Mouse (Mus musculus): ENCODE results near the gene Pef1. TPM values are rescaled to one million over a fixed set of nuclear protein-coding genes. Genes with fewer than 3 reads are reported as not detected.

Gene Pef1
- polyA plus RNA-seq, 1 experiment from 2014 or later, result 64.7 TPM

GRCm38 (mm10) chr4:130167814-130168213, 65.5 kb downstream of the Pef1 start:
- H3K36me3 ChIP-seq, result no peaks in the 10 kb centered on the region
- no peak overlapping the region for H3K9ac ChIP-seq (replicated peaks)
- H3K27me3 ChIP-seq, result peaks cover 17% of the 10 kb centered on the region
- no peaks in the 10 kb centered on the region for H3K9me3 ChIP-seq
- peak overlapping the region; percentile 12; the same call in 1 of the 2 replicates for H3K4me3 ChIP-seq (replicated peaks)
- ATAC-seq (ENCODE audit: insufficient number of reproducible peaks, insufficient read depth, low FRiP score, low TSS enrichment, low read depth), result no peak
- 43% methylated on average over 9 of the region's 9 CpGs for WGBS
- H3K27ac ChIP-seq, result no peak overlapping the region
- H3K4me2 ChIP-seq, result peak overlapping the region; percentile 28
- peaks cover 60% of the 10 kb centered on the region for H3K4me1 ChIP-seq (replicated peaks)

GRCm38 (mm10) chr4:130168280-130169183, 66.2 kb downstream of the Pef1 start:
- H3K36me3 ChIP-seq, result no peaks in the 10 kb centered on the region
- no peak overlapping the region for H3K27ac ChIP-seq
- ATAC-seq (ENCODE audit: insufficient number of reproducible peaks, insufficient read depth, low FRiP score, low TSS enrichment, low read depth), result no peak
- H3K4me2 ChIP-seq, result 0 out of 2 replicates have a peak overlapping the region, but pooled peaks have one; percentile 11
- peaks cover 53% of the 10 kb centered on the region for H3K4me1 ChIP-seq (replicated peaks)
- H3K9ac ChIP-seq (replicated peaks), result no peak overlapping the region
- peaks cover 17% of the 10 kb centered on the region for H3K27me3 ChIP-seq
- WGBS, result 46% methylated on average over 16 of the region's 16 CpGs
- H3K4me3 ChIP-seq (replicated peaks), result no peak overlapping the region
- H3K9me3 ChIP-seq, result no peaks in the 10 kb centered on the region

GRCm38 (mm10) chr4:130169411-130169971, 67.1 kb downstream of the Pef1 start:
- H3K4me3 ChIP-seq (replicated peaks), result no peak overlapping the region
- no peaks in the 10 kb centered on the region for H3K36me3 ChIP-seq
- H3K4me2 ChIP-seq, result no peak overlapping the region
- WGBS, result 80% methylated on average over 16 of the region's 16 CpGs
- H3K27ac ChIP-seq, result no peak overlapping the region
- no peaks in the 10 kb centered on the region for H3K9me3 ChIP-seq
- no peak overlapping the region for H3K9ac ChIP-seq (replicated peaks)
- ATAC-seq (ENCODE audit: insufficient number of reproducible peaks, insufficient read depth, low FRiP score, low TSS enrichment, low read depth), result no peak
- peaks cover 53% of the 10 kb centered on the region for H3K4me1 ChIP-seq (replicated peaks)
- peaks cover 21% of the 10 kb centered on the region for H3K27me3 ChIP-seq

GRCm38 (mm10) chr4:130170362-130170761, 68.0 kb downstream of the Pef1 start:
- no peak overlapping the region for H3K4me2 ChIP-seq
- no peak for ATAC-seq (ENCODE audit: insufficient number of reproducible peaks, insufficient read depth, low FRiP score, low TSS enrichment, low read depth)
- no peaks in the 10 kb centered on the region for H3K36me3 ChIP-seq
- no peak overlapping the region for H3K9ac ChIP-seq (replicated peaks)
- WGBS, result 91% methylated on average over 4 of the region's 4 CpGs
- H3K4me1 ChIP-seq (replicated peaks), result peaks cover 62% of the 10 kb centered on the region
- no peak overlapping the region for H3K27ac ChIP-seq
- H3K4me3 ChIP-seq (replicated peaks), result no peak overlapping the region
- H3K9me3 ChIP-seq, result no peaks in the 10 kb centered on the region
- peaks cover 29% of the 10 kb centered on the region for H3K27me3 ChIP-seq

GRCm38 (mm10) chr4:130171951-130172765, 69.8 kb downstream of the Pef1 start:
- peaks cover 64% of the 10 kb centered on the region for H3K4me1 ChIP-seq (replicated peaks)
- peak overlapping the region; percentile 28 for H3K4me2 ChIP-seq
- no peak overlapping the region; the same call in 1 of the 2 replicates for H3K9ac ChIP-seq (replicated peaks)
- 50% methylated on average over 8 of the region's 11 CpGs for WGBS
- no peaks in the 10 kb centered on the region for H3K36me3 ChIP-seq
- H3K27me3 ChIP-seq, result peaks cover 33% of the 10 kb centered on the region
- H3K9me3 ChIP-seq, result no peaks in the 10 kb centered on the region
- ATAC-seq (ENCODE audit: insufficient number of reproducible peaks, insufficient read depth, low FRiP score, low TSS enrichment, low read depth), result peak; percentile 69
- no peak overlapping the region for H3K4me3 ChIP-seq (replicated peaks)
- H3K27ac ChIP-seq, result peak overlapping the region; percentile 26

- Histone ChIP-seq H3K27ac (no peak overlapping the region), H3K9me3 (no peaks in the 10 kb centered on the region), H3K4me2 (no peak overlapping the region; the same call in 1 of the 2 replicates), H3K9ac (replicated peaks) (no peak overlapping the region), H3K27me3 (peaks cover 33% of the 10 kb centered on the region), H3K4me3 (replicated peaks) (no peak overlapping the region), H3K36me3 (no peaks in the 10 kb centered on the region), H3K4me1 (replicated peaks) (peaks cover 54% of the 10 kb centered on the region)
- whole genome bisulfite sequencing, result 72% methylated on average over 11 of the region's 11 CpGs
- ATAC-seq (ENCODE audit: insufficient number of reproducible peaks, insufficient read depth, low FRiP score, low TSS enrichment, low read depth), result no peak
These were observed 70.9 kb downstream of the Pef1 start for GRCm38 (mm10) chr4:130173060-130173822.

GRCm38 (mm10) chr4:130173911-130174311, 71.6 kb downstream of the Pef1 start:
- Histone ChIP-seq H3K27ac (no peak overlapping the region), H3K27me3 (peaks cover 33% of the 10 kb centered on the region), H3K4me2 (peak overlapping the region; percentile 57), H3K9ac (replicated peaks) (no peak overlapping the region), H3K4me3 (replicated peaks) (peak overlapping the region; percentile 30; the same call in 1 of the 2 replicates), H3K36me3 (no peaks in the 10 kb centered on the region), H3K4me1 (replicated peaks) (peaks cover 49% of the 10 kb centered on the region), H3K9me3 (no peaks in the 10 kb centered on the region)
- ATAC-seq (ENCODE audit: insufficient number of reproducible peaks, insufficient read depth, low FRiP score, low TSS enrichment, low read depth), result no peak
- 43% methylated on average over 19 of the region's 19 CpGs for WGBS

- WGBS, result 3% methylated on average over 25 of the region's 25 CpGs
- H3K27ac ChIP-seq, result no peak overlapping the region
- no peaks in the 10 kb centered on the region for H3K36me3 ChIP-seq
- H3K4me1 ChIP-seq (replicated peaks), result peaks cover 49% of the 10 kb centered on the region
- H3K4me2 ChIP-seq, result peak overlapping the region; percentile 57
- H3K9me3 ChIP-seq, result no peaks in the 10 kb centered on the region
- ATAC-seq (ENCODE audit: insufficient number of reproducible peaks, insufficient read depth, low FRiP score, low TSS enrichment, low read depth), result peak; percentile 61; the same call in 1 of the 2 replicates
- H3K4me3 ChIP-seq (replicated peaks), result peak overlapping the region; percentile 30
- H3K27me3 ChIP-seq, result peaks cover 33% of the 10 kb centered on the region
- peak overlapping the region; percentile 45; the same call in 1 of the 2 replicates for H3K9ac ChIP-seq (replicated peaks)
These were observed 72.1 kb downstream of the Pef1 start for GRCm38 (mm10) chr4:130174335-130175031.

- no peak within 1 kb of the TSS for H3K27ac ChIP-seq
- peak within 1 kb of the TSS; percentile 45; the same call in 1 of the 2 replicates for H3K9ac ChIP-seq (replicated peaks)
- peaks cover 33% of the 10 kb centered on the region for H3K27me3 ChIP-seq
These were observed 72.8 kb downstream of the Pef1 start, which contains the start of gene Tinagl1 for GRCm38 (mm10) chr4:130175072-130175711. Gene Tinagl1 (minus strand): TSS chr4:130175122.

More at GRCm38 (mm10) chr4:130175072-130175711, 72.8 kb downstream of the Pef1 start, which contains the start of gene Tinagl1:
- Histone ChIP-seq H3K9me3 (no peaks in the 10 kb centered on the region), H3K4me3 (replicated peaks) (peak within 1 kb of the TSS; percentile 30), H3K36me3 (no peaks in the 10 kb centered on the region), H3K4me1 (replicated peaks) (peaks cover 49% of the 10 kb centered on the region), H3K4me2 (peak within 1 kb of the TSS; percentile 57)
- no peak for ATAC-seq (ENCODE audit: insufficient number of reproducible peaks, insufficient read depth, low FRiP score, low TSS enrichment, low read depth)
- 4% methylated on average over 14 of the region's 14 CpGs for WGBS
